Mouse (Mus musculus): ENCODE data around the gene Traf5.

The Traf5 gene

DNA sequence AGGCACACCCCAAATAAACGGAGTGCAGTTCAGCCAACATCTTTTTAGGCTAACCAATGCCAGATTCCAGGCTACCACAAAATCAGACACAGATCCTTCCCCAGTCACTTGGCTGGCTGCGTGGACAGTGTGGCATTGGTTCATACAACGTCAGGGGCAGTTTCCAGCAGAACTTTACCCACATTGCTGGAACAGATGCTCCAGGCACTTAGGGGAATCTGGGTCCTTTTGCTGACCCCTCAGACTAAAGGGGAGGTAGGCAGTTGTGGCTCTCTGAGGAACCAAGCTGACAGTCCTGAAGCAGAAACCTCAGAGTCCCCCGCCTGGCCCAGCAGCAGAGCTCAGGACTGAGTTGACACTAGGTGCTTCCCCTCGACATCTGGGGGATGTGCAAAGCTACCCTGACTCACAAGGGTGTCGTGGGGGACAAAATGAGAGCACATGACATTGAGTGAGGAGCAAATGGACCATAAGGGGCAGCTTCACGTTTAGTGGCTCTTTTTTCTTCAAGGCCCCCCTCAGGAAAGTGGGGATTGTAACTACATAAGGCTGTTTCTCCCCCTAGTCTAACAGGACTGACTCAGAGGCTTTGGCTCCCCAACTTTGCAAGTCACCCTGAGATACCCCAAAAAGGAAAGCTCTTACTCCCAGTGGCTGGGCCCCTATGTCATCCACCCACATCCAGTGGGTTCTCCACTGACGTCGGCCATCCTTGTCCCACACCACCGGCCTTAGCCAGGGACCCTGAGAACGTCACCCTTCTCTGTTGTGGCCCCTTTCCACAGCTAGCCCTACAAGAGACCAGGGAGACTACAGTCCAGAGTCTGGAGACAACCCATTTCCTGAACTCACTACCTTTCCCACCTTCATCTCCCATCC, 1.4 kb downstream of the Traf5 start:
- no peak for DNase-seq (ENCODE audit: low read depth)

DNA sequence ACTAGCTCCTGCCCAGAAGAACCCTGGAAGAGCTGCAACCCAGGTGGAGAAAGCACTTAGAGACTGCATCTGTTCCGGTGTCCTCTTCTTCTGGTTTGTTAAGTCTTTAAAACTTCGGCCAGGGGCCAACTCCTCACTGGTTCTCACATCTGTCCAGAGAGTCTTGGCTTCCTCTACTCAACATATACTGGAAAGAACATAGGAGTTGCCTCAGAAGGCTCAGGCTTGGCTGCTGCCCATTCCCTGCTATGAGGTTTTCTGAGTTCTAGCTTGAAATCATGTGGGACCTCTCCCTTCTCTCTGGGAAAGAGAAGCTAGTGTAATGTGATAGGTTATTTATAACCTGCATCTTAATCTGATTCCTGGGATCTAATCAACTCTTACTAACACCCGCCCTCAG, 2.1 kb downstream of the Traf5 start:
- peak; percentile 73 for DNase-seq (ENCODE audit: low read depth)

GRCm38 (mm10) chr1:192089208-192090166, 2.9 kb downstream of the Traf5 start:
- no peak for DNase-seq (ENCODE audit: low read depth)

GRCm38 (mm10) chr1:192088011-192088410, 4.3 kb downstream of the Traf5 start:
- DNase-seq (ENCODE audit: low read depth) = no peak

DNA sequence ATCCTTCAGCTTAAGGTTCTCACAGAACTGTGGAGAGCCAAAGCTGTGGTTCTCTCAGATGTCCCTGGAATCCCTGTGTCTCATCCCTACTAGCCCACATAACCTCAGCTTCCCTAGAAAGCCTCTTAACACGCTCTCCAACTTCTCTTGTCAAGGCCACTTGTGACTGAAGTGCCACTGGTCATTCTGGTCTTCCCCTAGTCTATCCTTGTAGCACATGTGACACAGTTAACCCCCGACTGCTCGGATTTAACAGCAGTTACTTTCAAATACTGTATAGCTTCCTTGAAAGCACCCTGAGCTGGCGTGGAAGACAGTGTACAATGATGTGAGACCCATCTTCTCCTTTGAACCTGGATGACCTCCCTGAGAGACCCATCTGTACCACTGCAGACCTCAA, 5.3 kb downstream of the Traf5 start:
- no peak for DNase-seq (ENCODE audit: low read depth)

DNA sequence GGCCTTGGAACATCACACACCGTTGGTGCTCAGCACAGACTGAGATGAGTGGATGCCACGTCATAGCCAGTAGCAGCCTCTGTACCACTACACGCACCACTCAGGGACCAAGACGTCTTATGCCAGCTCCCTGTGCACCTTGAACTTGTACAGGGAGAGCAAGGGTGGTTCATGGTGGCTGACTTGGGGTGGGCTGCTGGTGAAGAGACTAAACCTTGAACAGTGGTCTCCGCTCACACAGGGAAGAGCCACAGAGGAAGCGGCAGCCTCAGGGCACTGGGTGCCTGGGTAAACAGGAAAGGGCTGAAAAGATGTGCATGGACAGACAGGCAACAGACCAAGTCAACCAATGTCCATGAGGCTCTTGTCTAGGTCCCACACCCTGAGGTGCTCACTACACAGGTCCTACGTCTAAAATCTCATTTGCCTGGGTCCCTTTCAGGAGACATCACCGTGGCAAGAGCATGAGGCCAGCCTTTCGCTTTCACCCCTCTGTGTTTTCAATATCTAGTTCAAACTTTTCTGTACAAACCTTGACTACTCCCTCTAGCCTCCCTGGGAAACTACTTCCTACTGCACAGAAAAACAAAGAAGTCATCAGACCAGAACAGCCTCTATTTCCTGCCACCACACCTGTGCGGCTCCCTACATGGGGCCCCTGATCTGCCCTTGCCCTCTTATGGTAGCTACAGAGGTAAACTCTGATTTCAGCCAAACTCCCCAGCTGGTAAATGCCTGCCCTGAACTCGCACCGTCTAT, 5.9 kb downstream of the Traf5 start:
- no peak for DNase-seq (ENCODE audit: low read depth)

- no peak for DNase-seq (ENCODE audit: low read depth)
Measured at GRCm38 (mm10) chr1:192085218-192085617, 7.1 kb downstream of the Traf5 start.

DNA sequence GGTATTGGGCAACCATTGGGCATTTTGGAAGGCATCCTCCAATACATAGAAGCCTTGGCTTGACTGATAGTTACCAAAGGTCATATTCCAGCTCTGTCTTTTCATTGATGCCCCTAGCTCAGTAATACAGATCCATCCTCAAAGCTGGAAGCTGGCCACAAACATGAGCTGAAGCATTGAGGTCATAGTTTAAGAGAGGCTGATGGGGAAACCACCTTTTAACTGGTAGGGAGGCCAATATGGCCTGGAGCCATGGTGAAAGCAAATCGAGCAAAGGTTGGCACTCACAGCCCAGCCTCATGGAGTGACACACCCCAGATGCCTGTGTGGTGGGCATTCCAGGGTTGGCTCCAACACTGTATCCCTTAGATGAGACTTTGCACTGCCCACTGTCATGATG, 9.7 kb downstream of the Traf5 start:
- DNase-seq (ENCODE audit: low read depth) = no peak

GRCm38 (mm10) chr1:192081129-192081528, 11.2 kb downstream of the Traf5 start:
- no peak for DNase-seq (ENCODE audit: low read depth)

DNA sequence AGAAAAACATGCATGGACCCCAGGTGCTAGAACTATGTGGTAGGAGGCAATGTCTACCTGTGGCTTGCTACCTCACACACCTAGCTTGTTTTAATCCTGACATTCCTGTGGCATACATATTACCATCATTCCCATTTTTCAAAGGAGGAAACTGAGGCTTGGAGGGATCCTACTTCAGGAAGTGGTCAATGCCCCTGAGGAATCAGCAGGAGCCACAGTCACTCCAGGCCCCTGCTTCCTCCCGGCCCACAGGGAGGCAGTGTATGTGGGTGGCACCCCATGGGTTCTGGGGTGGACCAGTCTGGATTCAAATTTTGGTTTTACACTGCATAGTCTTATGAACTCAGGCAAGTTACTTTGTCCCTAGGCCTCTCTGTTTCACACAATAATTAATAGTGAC, 13.2 kb downstream of the Traf5 start:
- DNase-seq (ENCODE audit: low read depth) = no peak

DNA sequence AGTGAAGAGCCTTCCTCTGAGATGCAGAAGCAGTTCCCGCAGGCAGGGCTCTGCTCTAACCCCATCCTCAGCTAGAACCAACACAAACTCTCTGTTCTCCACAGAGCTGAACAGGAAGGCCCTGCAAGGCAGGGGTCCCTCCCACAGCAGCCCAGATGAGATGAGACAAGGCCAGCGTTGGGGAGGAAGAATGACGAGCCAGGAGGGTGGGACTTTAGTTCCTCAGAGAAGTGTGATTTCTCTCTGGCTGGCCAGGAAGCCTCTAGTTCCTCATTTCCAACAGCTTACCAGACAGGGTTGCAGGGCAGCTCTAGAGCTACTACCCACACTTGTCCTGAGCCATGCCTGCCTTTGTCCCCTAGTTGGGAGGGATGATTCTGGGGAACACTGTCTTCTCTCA, 14.0 kb downstream of the Traf5 start:
- no peak for DNase-seq (ENCODE audit: low read depth)

GRCm38 (mm10) chr1:192076796-192077535, 15.4 kb downstream of the Traf5 start:
- DNase-seq (ENCODE audit: low read depth) = peak; percentile 29

GRCm38 (mm10) chr1:192076101-192076500, 16.3 kb downstream of the Traf5 start:
- DNase-seq (ENCODE audit: low read depth) = no peak

GRCm38 (mm10) chr1:192074824-192075223, 17.5 kb downstream of the Traf5 start:
- DNase-seq (ENCODE audit: low read depth) = no peak

DNA sequence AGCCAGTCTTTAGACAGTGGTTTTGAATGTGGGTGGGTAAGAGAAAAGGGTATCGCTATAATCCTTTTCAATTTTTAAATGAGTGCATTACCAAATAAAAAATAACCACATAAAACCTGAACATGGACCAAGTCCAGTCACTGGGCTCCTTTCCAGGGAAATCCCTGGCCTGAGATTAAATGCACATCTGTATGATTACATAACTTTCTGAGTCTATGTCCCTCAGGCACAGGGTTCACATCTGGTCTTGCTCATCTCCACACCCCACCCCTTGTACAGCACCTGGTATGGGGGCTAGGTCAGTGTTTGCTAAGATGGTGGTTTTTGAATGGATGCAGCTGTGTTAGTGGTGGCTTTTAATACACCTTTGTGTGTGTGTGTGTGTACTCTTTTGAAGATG, 19.9 kb downstream of the Traf5 start:
- DNase-seq (ENCODE audit: low read depth) = peak; percentile 27

DNA sequence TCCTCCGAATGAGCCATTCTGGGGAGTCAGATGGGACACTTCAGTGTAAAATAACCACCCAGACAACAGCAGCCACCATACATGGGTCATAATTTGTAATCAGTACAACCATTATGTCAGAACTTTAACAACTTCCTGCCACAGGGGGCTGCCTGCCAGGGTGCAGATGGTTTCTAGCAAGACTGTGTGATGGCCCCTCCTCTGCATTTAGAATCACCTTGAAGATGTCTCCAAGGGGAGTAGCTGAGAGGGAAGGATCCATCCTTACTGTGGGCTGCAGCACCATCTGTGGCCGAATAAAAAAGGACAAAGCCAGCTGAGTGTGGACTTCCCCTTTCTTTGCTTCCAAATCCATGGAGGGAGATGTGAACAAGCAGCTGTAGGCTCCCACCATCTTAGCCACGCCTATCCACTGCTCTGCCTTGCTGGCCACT, 21.7 kb downstream of the Traf5 start:
- no peak for DNase-seq (ENCODE audit: low read depth)

GRCm38 (mm10) chr1:192069971-192070591, 22.3 kb downstream of the Traf5 start:
- peak; percentile 89 for DNase-seq (ENCODE audit: low read depth)

- DNase-seq (ENCODE audit: low read depth) = no peak
Measured at GRCm38 (mm10) chr1:192068188-192068587, 24.2 kb downstream of the Traf5 start.

DNA sequence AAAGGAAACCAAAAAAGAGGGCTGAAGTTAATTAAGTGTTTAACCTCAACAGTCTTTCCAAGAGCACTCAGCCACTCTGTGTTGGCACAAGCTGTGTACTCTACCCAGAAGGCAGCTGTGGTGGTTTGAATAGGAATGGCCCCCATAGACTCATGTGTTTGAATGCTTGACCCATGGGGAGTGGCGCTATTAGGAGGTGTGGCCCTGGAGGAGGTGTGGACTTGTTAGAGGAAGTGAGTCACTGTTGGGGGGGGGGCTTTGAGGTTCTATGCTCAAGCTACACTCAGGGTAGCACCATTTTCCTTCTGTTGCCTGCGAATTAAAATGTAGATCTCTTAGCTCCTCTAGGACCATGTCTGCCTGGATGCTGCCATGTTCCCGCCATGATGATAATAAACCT, 25.4 kb downstream of the Traf5 start:
- no peak for DNase-seq (ENCODE audit: low read depth)

DNA sequence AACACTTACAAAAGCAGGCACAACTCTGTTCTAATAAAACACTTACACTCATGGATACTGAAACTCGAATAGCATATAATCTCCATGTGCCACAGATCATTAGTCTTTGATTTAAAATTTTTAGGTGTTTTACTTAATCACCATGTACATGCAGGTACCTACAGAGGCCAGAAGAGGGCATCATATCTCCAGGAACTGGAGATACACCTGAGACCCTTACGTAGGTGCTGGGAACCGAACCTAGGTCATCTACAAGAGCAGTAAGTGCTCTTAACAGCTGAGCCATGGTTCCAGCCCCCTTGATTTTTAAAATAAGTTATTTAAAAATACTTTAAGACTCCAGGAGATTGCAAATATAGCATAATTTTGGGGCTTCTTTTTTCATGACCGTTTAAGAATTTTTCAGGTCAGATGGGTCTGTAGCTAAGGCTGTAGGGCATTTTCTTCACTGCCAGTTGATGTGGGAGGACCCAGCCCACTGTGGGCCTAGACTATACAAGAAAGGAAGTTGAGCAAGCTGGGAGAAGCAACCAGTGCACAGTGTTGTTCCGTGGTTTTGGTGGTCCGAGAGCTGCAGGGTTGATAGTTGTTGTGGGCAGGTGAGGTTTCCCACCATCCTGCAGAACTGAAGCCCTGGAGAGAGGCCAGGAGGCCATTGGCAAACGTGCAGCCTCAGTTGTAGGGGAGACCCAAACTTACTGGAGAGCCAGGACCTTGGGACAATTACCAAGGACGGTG, 29.0 kb downstream of the Traf5 start:
- DNase-seq (ENCODE audit: low read depth) = no peak

All from fibroblast of lung, adult 2 months (primary cell).